Mouse (Mus musculus) heart, postnatal 0 days (tissue): Measurements from ENCODE around the gene Abr. TPM values are rescaled to one million over a fixed set of nuclear protein-coding genes. Genes with fewer than 3 reads are reported as not detected.

Source experiments
- ATAC-seq: fragments of 200-750 bp; cut with Nextera tagmentation; 2 replicates; pipeline ENCODE4 v1.8.0; 2017; ENCODE audit warnings: low read depth, moderate number of reproducible peaks, moderate library complexity; ENCODE audit not compliant: insufficient read depth
- DNase-seq: peaks from one replicate; pipeline ENCODE4 v3.0.0-alpha.2; 2016; ENCODE audit warnings: low spot score
- H3K27ac ChIP-seq: fragments of 300-500 bp; sonication (generic); 2 replicates; pipeline ENCODE4 v1.5.1; 2014; ENCODE audit warnings: low read depth, mild to moderate bottlenecking
- H3K27me3 ChIP-seq: fragments of 300-500 bp; sonication (generic); 2 replicates; pipeline ENCODE4 v1.6.1; 2014; ENCODE audit warnings: low read length, mixed read lengths; ENCODE audit not compliant: control insufficient read depth, insufficient read depth
- H3K36me3 ChIP-seq: fragments of 300-500 bp; sonication (generic); replicated peaks from 2 replicates; pipeline ENCODE4 v1.6.1; 2014; ENCODE audit warnings: low read length, mixed read lengths; ENCODE audit not compliant: control insufficient read depth, insufficient read depth
- H3K4me1 ChIP-seq: fragments of 300-500 bp; sonication (generic); 2 replicates; pipeline ENCODE4 v1.6.1; 2014; ENCODE audit warnings: antibody characterized with exemption; ENCODE audit not compliant: control insufficient read depth, insufficient read depth
- H3K4me2 ChIP-seq: fragments of 300-500 bp; sonication (generic); 2 replicates; pipeline ENCODE4 v1.6.1; 2014; ENCODE audit warnings: low read depth, mild to moderate bottlenecking, low read length, moderate library complexity
- H3K4me3 ChIP-seq: fragments of 300-500 bp; sonication (generic); 2 replicates; pipeline ENCODE4 v1.5.1; 2014; ENCODE audit warnings: low read depth, low read length
- H3K9ac ChIP-seq: fragments of 300-500 bp; sonication (generic); replicated peaks from 2 replicates; pipeline ENCODE4 v1.6.1; 2014; ENCODE audit warnings: low read depth, low read length, mixed read lengths
- H3K9me3 ChIP-seq: fragments of 300-500 bp; sonication (generic); replicated peaks from 2 replicates; pipeline ENCODE4 v1.6.1; 2016; ENCODE audit warnings: low read length; ENCODE audit not compliant: control insufficient read depth
- CTCF ChIP-seq: IDR thresholded peaks from 2 replicates; pipeline ENCODE4 v1.5.1; 2016; ENCODE audit warnings: antibody characterized with exemption, control low read depth, low read depth
- EP300 ChIP-seq: IDR thresholded peaks from 2 replicates; pipeline ENCODE4 v1.6.1; 2016; ENCODE audit warnings: antibody characterized with exemption, low read depth
- WGBS: fragments of 180-500 bp; shearing (Covaris S2); extraction: QIAGEN DNeasy Blood & Tissue Kit; methylation state at CpG from one replicate; pipeline ENCODE4 v1.1.7; 2014; 5-methylcytosine and 5-hydroxymethylcytosine counted together
- polyA plus RNA-seq: library from polyadenylated mRNA; unstranded; fragments of >200 nt; fragmentation: Nextera tagmentation; extraction: Ambion mirVana; gene quantifications from 2 replicates; pipeline ENCODE4 v1.2.1, GENCODE M21; 2015
- total RNA-seq: library from RNA; depleted of rRNA; stranded (reverse); fragments of >200 nt; gene quantifications from 2 replicates; pipeline ENCODE4 v1.2.3, GENCODE M21; 2014; ENCODE audit warnings: low replicate concordance

Gene Abr
- total and polyA plus RNA-seq, 2 experiments from 2014 or later, result 14.1 to 48.9 TPM

- peak; percentile 64 for DNase-seq
- Histone ChIP-seq H3K9me3 (no peaks in the 10 kb centered on the region), H3K9ac (no peak overlapping the region), H3K27ac (peak overlapping the region; percentile 55), H3K4me3 (no peak overlapping the region), H3K36me3 (no peaks in the 10 kb centered on the region), H3K4me1 (peaks cover 16% of the 10 kb centered on the region; the same call in 1 of the 2 replicates), H3K27me3 (no peaks in the 10 kb centered on the region), H3K4me2 (peak overlapping the region; percentile 11; the same call in 1 of the 2 replicates)
- ATAC-seq, result peak; percentile 81
- no peak for TF ChIP-seq CTCF
- no peak for TF ChIP-seq EP300
- 20% methylated on average over 11 of the region's 11 CpGs for WGBS
Measured at GRCm38 (mm10) chr11:76379921-76380544, 242.1 kb downstream of the Abr start.

- H3K4me3 ChIP-seq, result no peak overlapping the region
- H3K27me3 ChIP-seq, result no peaks in the 10 kb centered on the region
- no peak for DNase-seq
- 88% methylated on average over 3 of the region's 3 CpGs for WGBS
- no peaks in the 10 kb centered on the region for H3K9me3 ChIP-seq
- TF ChIP-seq EP300 (no peak), CTCF (no peak)
- ATAC-seq, result no peak
- no peaks in the 10 kb centered on the region for H3K36me3 ChIP-seq
- H3K4me2 ChIP-seq, result no peak overlapping the region
- H3K4me1 ChIP-seq, result peaks cover 40% of the 10 kb centered on the region
- no peak overlapping the region for H3K27ac ChIP-seq
- no peak overlapping the region for H3K9ac ChIP-seq
Measured at GRCm38 (mm10) chr11:76376425-76376824, 245.7 kb downstream of the Abr start.

GRCm38 (mm10) chr11:76374491-76375185 lies 247.5 kb downstream of the Abr start:
- H3K4me3 ChIP-seq, result no peak overlapping the region
- peak; percentile 75 for DNase-seq
- H3K27me3 ChIP-seq, result no peaks in the 10 kb centered on the region
- H3K4me1 ChIP-seq, result peaks cover 28% of the 10 kb centered on the region
- H3K36me3 ChIP-seq, result no peaks in the 10 kb centered on the region
- H3K9me3 ChIP-seq, result no peaks in the 10 kb centered on the region
- 17% methylated on average over 17 of the region's 17 CpGs for WGBS
- TF ChIP-seq CTCF (no peak), EP300 (no peak)
- peak overlapping the region; percentile 89 for H3K27ac ChIP-seq
- ATAC-seq, result peak; percentile 86
- H3K9ac ChIP-seq, result no peak overlapping the region
- peak overlapping the region; percentile 26; the same call in 1 of the 2 replicates for H3K4me2 ChIP-seq

- no peaks in the 10 kb centered on the region for H3K27me3 ChIP-seq
- H3K27ac ChIP-seq, result peak overlapping the region; percentile 57
- ATAC-seq (no peak), DNase-seq (no peak)
- no peak overlapping the region for H3K4me2 ChIP-seq
- TF ChIP-seq EP300 (no peak), CTCF (no peak)
- 36% methylated on average over 6 of the region's 6 CpGs for WGBS
- no peaks in the 10 kb centered on the region for H3K36me3 ChIP-seq
- peaks cover 25% of the 10 kb centered on the region for H3K4me1 ChIP-seq
- H3K9ac ChIP-seq, result no peak overlapping the region
- H3K9me3 ChIP-seq, result no peaks in the 10 kb centered on the region
- H3K4me3 ChIP-seq, result no peak overlapping the region
Measured at GRCm38 (mm10) chr11:76372534-76372933, 249.6 kb downstream of the Abr start.

- H3K36me3 ChIP-seq, result no peaks in the 10 kb centered on the region
- ATAC-seq (no peak), DNase-seq (no peak)
- H3K27ac ChIP-seq, result peak overlapping the region; percentile 57
- H3K4me1 ChIP-seq, result peaks cover 25% of the 10 kb centered on the region
- no peaks in the 10 kb centered on the region for H3K27me3 ChIP-seq
- no peak for TF ChIP-seq EP300
- H3K9me3 ChIP-seq, result no peaks in the 10 kb centered on the region
- H3K4me3 ChIP-seq, result no peak overlapping the region
- no peak overlapping the region for H3K4me2 ChIP-seq
- WGBS, result 36% methylated on average over 2 of the region's 2 CpGs
- no peak overlapping the region for H3K9ac ChIP-seq
Measured at GRCm38 (mm10) chr11:76372120-76372519, 250.0 kb downstream of the Abr start.
